Mouse (Mus musculus) macrophage (primary cell): ENCODE data around the gene Rnf38. TPM values are rescaled to one million over a fixed set of nuclear protein-coding genes. Genes with fewer than 3 reads are reported as not detected.

ENCODE experiments used
- H3K27ac ChIP-seq: fragments of 350-480 bp; formaldehyde crosslinking; 2 replicates; pipeline ENCODE4 v1.9.0; 2021
- H3K36me3 ChIP-seq: fragments of 350-480 bp; formaldehyde crosslinking; 2 replicates; pipeline ENCODE4 v1.9.0; 2021; ENCODE audit errors: inconsistent target
- H3K4me3 ChIP-seq: fragments of 350-480 bp; formaldehyde crosslinking; 2 replicates; pipeline ENCODE4 v1.9.0; 2021; ENCODE audit errors: inconsistent target
- H3K79me2 ChIP-seq: fragments of 350-480 bp; formaldehyde crosslinking; 2 replicates; pipeline ENCODE4 v1.9.0; 2021; ENCODE audit errors: inconsistent target
- WGBS: methylation state at CpG from one replicate; pipeline ENCODE4 v1.1.7; 2026; ENCODE audit warnings: inconsistent platforms; ENCODE audit not compliant: missing documents; 5-methylcytosine and 5-hydroxymethylcytosine counted together
- polyA plus RNA-seq: library from polyadenylated mRNA; stranded (reverse); fragments of 250-400 nt; gene quantifications from 3 replicates; pipeline ENCODE4 v1.2.4, GENCODE M21; 2018; ENCODE audit warnings: inconsistent platforms
- total RNA-seq, 78 experiments: library from RNA; depleted of rRNA; stranded (reverse); fragments of 250-400 nt; gene quantifications; 1 replicate in 9 of 78; 2 replicates in 24 of 78; 3 replicates in 43 of 78; 4 replicates in 2 of 78; pipeline ENCODE4 v1.2.4; 2018; ENCODE audit warnings: inconsistent platforms in 56 of 78

Rnf38 gene
- total RNA-seq (2018; cell fraction: chromatin; rRNA removed) = 100 to 1,000 TPM in 16 of 26 experiments, 10 to 100 TPM in 10; 75.8 to 216 (median 104) TPM
- total RNA-seq (2018; cell fraction: cytosol; rRNA removed) = 10 to 100 TPM; 23.5 to 45.1 (median 30.4) TPM
- 100 to 1,000 TPM in 9 of 26 experiments, 10 to 100 TPM in 17; 53.9 to 205 (median 83.4) TPM for total RNA-seq (2018; cell fraction: nucleus; rRNA removed)
- polyA plus RNA-seq = 22.7 to 31.7 TPM (median 25.8 TPM) in 3 replicates

DNA sequence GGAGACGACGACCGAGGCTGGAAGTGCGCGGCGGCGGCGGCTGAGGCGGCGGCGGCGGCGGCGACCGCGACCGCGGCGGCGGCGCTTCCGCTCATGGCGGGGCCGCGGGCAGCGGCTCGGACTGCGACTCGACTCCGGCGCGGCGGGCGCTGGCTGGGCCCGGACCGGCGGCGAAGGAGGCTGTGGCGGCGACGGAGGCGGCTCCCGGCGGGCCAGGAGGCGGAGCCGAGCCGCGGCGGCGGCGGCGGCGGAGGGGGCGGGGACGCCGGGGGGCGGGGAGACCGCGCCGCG lies at the start of gene Rnf38:
Gene Rnf38 (minus strand): TSS at position 77 of the 291 bp plus-strand sequence.
- 0% methylated on average over 56 of the region's 61 CpGs for WGBS

DNA sequence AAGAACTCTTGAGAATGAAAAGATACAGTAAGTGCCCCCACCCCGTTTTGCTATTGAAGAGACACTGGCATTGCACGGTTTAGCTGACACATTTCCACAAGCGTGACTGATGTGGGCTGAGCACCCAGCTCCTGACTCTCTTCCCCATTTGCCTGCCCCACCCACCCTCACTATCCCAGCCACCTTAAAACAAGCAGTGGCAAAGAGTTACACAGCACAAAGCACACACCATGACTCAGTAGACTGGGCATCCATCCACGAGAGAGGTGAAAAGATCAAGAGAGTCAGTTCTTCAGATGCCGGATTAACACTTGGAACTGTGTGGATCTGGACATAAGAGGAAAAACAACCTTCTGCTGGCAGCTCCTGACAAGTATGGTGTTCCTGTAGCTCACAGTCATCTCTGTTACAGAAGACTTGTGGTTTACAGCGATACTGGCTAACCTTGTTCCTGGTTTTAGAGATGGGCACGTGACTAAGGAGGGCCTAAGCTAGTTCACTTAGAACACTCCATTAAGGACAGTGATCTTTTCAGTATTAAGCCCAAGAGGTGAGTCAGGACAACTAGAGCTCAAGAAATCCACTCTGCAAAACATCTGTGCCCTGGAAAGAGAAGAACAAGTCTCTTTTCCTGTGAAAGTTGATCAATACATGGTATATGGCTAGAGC lies 48.1 kb upstream of the Rnf38 start:
- H3K27ac ChIP-seq = 0 out of 2 replicates have a peak overlapping the region, but pooled peaks have one; percentile 13
- WGBS = 45% methylated on average over 7 of the region's 7 CpGs
- H3K79me2 ChIP-seq = no peaks in the 10 kb centered on the region
- H3K4me3 ChIP-seq = no peak overlapping the region
- H3K36me3 ChIP-seq = no peaks in the 10 kb centered on the region

More for the DNA sequence above, at the start of gene Rnf38:
- H3K4me3 ChIP-seq = peak within 1 kb of the TSS; percentile 55
- H3K36me3 ChIP-seq = no peaks in the 10 kb centered on the region
- peaks cover 43% of the 10 kb centered on the region for H3K79me2 ChIP-seq
- peak within 1 kb of the TSS; percentile 89 for H3K27ac ChIP-seq

DNA sequence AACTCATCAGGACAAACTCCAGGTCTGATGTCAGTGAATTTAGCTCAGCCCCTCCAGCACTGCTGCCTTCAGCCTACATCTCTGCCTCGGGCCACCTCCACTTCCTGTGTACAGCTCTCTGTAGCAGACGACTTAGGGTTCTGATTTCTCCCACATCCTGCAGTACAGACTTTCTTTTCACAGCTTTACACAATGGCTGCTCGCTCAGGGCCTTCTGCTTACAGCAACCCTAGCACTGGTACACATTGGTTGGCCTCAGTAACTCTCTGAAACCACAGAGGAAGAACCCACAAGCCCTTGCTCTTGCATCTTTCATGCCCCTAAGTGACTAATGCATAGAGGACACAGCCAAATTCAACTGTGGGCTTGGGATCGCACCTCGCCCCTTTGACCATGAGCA lies 37.5 kb upstream of the Rnf38 start:
- H3K27ac ChIP-seq = no peak overlapping the region
- WGBS = 43% methylated on average over 5 of the region's 5 CpGs
- no peaks in the 10 kb centered on the region for H3K79me2 ChIP-seq
- no peaks in the 10 kb centered on the region for H3K36me3 ChIP-seq
- no peak overlapping the region for H3K4me3 ChIP-seq

DNA sequence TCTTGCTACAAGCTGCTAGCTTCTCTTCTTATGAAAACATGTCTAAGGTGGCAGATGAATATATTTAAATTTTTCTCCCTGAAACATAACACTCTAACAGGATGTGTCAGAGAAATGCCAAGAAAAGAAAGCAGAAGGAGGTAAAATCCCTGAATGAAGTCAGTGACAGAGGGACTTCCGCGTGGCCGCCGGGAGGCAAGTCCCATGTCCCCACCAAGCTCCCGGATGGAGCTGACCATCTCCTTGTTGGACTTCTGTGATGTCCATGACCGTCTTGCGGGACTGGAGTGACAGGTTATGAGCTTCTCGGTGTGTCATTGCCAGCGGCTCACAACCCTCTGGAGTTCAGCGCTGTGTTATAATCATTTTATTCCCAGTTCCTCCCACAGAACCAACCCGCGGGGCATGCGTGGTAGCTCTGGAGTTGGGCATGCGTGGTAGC lies 35.8 kb upstream of the Rnf38 start:
- no peaks in the 10 kb centered on the region for H3K79me2 ChIP-seq
- WGBS = 89% methylated on average over 14 of the region's 14 CpGs
- no peaks in the 10 kb centered on the region for H3K36me3 ChIP-seq
- H3K4me3 ChIP-seq = no peak overlapping the region
- no peak overlapping the region for H3K27ac ChIP-seq

DNA sequence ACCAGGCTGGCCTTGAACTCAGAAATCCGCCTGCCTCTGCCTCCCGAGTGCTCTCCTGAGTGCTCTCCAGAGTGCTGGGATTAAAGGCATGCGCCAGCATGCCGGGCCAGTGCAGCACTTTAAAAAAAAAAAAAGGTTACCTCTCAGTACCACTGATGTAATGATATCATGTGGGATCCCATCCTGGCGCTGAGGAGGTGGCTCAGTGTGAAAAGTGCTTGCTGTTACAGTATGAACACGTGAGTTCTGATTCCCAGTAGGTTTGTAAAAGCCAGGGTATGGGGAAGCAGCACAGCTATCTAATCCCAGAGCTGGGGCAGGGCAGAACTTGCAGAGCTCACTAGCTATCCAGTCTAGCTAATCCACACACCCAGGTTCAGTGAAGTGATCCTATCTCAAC lies 33.8 kb upstream of the Rnf38 start:
- WGBS = 92% methylated on average over 6 of the region's 6 CpGs
- no peaks in the 10 kb centered on the region for H3K79me2 ChIP-seq
- H3K4me3 ChIP-seq = no peak overlapping the region
- H3K36me3 ChIP-seq = no peaks in the 10 kb centered on the region
- H3K27ac ChIP-seq = no peak overlapping the region

DNA sequence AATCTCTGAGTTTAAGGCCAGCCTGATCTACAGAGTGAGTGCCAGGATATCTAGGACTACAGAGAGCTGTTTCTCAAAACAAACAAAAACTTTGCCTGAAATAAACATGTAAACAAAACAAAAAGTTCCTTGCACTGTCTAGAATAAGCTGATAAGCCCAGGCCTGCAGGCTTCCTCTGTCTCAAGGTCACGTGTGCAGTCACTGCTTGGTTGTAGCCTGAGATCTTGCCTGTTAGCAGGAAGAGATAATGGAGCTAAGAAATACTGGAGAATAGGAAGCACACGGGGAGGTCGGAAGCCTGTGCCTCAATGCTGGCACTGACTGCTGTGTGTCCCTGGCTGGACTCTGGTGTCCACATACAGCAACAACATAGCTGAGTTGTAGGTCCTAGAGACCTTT lies 31.9 kb upstream of the Rnf38 start:
- Histone ChIP-seq H3K36me3 (no peaks in the 10 kb centered on the region), H3K4me3 (no peak overlapping the region), H3K27ac (no peak overlapping the region), H3K79me2 (no peaks in the 10 kb centered on the region)
- WGBS = 75% methylated on average over 3 of the region's 3 CpGs

DNA sequence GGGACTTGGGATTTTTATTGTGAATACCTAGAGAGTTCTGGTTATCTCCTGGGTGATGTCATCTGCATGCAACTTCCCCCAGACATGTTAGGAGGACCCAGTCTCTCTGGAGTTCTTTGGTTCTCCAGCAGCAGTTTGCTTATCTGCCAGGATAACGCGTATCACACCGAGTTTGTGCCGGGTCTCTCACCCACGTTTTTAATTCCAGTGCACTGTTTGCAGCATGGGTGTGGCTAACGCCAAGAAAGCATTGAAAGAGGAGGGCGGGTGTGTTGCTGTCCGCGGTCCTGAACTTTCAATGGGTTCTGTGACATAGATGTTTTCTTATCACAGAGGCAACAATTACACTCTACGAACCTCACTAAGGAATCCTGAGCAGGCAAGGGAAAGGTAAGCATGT lies 26.7 kb upstream of the Rnf38 start:
- Histone ChIP-seq H3K36me3 (no peaks in the 10 kb centered on the region), H3K4me3 (no peak overlapping the region), H3K27ac (no peak overlapping the region), H3K79me2 (no peaks in the 10 kb centered on the region)
- 3% methylated on average over 10 of the region's 10 CpGs for WGBS

DNA sequence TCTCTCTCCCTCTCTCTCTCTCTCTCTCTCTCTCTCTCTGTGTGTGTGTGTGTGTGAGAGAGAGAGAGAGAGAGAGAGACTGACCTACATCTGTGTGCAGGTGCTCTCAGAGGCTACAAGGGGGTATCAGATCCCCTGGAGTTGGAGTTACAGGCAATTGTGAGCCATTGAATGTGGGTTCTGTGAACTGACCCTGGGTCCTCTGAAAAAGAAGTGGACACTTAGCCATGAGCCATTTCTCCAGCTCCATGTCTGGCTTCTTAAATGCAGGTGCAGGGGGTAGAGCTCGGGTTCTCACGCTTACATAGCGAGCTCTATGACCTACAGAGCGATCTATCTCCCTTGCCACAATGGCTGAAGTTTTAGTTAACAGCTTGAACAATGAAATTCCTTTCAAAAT lies 25.5 kb upstream of the Rnf38 start:
- Histone ChIP-seq H3K79me2 (no peaks in the 10 kb centered on the region), H3K36me3 (no peaks in the 10 kb centered on the region), H3K4me3 (no peak overlapping the region), H3K27ac (no peak overlapping the region)
- WGBS = 89% methylated on average over 4 of the region's 4 CpGs

DNA sequence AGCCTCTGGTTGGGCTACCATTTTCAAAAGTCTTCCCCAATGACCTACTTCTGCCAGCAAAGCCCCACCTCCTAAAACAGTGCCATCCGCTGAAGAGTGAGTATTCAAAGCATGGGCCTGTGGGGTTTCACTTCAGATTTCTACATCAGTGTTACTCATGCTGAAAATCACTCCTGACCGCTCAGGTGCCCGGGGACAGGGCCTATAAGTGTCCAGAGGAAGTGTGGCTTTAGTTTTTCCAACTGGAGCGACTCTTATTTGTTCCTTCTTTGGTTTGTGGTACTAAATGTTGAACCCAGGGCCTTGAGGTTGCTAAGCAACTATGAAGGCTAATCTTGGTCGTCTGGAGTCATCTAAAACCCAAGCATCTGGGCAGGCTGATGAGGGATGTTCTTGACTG lies 21.0 kb upstream of the Rnf38 start:
- no peak overlapping the region for H3K4me3 ChIP-seq
- no peaks in the 10 kb centered on the region for H3K36me3 ChIP-seq
- 88% methylated on average over 5 of the region's 5 CpGs for WGBS
- H3K79me2 ChIP-seq = no peaks in the 10 kb centered on the region
- no peak overlapping the region for H3K27ac ChIP-seq

DNA sequence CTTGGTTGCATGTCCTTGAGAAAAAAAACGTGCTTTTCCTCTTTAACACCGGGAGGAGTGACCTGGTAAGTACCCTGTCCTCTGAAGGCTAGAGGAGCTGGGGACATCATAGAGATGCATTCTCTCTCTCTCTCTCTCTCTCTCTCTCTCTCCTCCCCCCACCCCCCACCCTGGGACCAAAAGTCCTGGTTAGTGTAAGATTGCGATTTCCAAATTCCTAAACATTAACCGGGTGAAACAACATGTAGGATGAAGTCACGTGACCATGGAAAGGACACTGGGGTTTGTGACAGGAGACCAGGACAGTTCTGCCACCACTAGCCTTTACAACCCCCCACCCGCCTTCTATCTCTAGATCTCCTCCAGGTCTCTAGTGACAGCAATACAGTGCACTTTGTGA lies 19.6 kb upstream of the Rnf38 start:
- no peak overlapping the region for H3K4me3 ChIP-seq
- no peaks in the 10 kb centered on the region for H3K79me2 ChIP-seq
- H3K27ac ChIP-seq = no peak overlapping the region
- WGBS = 24% methylated on average over 6 of the region's 6 CpGs
- H3K36me3 ChIP-seq = no peaks in the 10 kb centered on the region

DNA sequence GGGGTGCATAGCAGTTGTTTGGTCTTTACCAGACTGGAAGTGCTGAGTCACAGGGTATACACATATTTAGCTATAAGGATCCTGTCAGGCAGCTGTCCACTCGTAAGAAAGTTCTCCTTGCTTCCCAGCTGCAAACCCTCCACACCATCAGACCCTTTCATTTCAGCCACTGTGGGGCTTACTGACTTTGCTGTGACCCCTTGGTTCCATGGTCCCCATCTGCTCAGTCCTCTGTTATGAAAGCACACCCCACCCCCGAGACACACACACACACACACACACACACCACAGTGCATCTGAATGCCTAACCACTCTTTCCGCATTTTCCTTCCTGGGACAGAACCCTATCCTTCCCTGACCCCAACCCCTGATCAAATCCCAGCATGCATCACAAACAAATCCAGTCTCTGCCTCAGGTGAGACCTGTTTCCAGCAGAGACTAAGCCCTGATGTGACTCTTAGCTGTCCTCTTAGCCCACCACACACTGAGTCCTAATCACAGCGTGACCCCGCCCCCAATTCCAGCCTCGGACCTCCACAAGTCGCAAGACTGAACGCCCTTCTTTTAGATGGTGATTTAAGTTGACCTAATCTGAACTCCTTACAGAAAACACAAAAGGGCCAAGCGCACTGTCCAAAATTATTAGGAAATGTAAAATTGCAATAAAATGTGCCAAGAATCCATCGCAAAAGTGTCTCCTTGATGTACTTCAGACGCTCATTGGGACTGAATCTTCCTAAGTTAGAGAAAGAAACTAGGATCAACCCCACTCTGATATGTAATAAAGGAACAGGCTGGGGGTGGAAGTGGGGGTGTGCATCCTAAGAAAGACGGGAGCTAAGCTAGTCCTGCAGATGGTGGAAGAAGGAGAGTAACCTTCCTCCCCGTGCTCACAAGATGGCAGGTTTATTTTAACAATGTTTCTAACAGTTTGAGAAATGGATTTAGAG lies 18.7 kb upstream of the Rnf38 start:
- H3K4me3 ChIP-seq = no peak overlapping the region
- H3K79me2 ChIP-seq = no peaks in the 10 kb centered on the region
- WGBS = 16% methylated on average over 13 of the region's 13 CpGs
- H3K36me3 ChIP-seq = no peaks in the 10 kb centered on the region
- H3K27ac ChIP-seq = no peak overlapping the region

DNA sequence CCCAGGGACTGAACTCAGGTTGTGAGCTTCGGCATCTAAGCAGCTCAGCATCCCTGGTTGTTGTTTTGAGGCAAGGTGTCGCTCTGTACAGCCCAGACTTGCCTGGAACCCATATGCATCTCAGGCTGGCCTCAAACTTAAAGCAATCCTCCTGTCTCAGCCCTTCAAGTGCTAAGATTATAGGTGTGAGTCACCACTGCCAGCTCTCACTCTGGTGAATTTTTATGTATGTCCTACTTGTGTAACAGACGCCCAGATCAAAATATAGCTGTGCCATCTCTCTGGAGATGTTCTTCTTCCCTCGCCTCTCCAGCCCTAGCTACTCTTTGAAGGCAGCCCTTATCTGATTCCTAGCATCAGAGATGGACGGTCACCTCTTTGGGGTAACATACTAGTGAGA lies 17.9 kb upstream of the Rnf38 start:
- no peak overlapping the region for H3K4me3 ChIP-seq
- H3K27ac ChIP-seq = no peak overlapping the region
- H3K79me2 ChIP-seq = no peaks in the 10 kb centered on the region
- H3K36me3 ChIP-seq = no peaks in the 10 kb centered on the region
- WGBS = 76% methylated on average over 5 of the region's 5 CpGs

DNA sequence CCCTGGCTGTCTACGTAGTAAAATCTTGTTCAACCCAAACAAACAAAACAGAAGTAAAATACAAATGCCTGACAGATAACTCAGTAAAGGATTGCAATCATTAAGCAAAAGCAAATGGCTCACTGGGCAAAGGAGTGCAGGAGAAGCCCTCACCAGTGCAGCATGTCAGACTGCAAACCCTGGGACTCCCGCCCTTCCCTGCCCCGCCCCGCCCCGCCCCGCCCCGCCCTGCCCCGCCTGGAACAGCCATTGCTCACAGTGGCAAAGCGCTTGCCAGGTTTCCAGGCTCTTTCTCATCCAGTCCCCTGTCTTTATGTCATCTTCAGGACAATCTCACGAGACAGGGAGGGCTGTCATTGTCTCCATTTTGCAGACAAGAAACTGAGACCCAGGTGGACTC lies 16.1 kb upstream of the Rnf38 start:
- WGBS = 9% methylated on average over 9 of the region's 10 CpGs
- no peak overlapping the region for H3K27ac ChIP-seq

DNA sequence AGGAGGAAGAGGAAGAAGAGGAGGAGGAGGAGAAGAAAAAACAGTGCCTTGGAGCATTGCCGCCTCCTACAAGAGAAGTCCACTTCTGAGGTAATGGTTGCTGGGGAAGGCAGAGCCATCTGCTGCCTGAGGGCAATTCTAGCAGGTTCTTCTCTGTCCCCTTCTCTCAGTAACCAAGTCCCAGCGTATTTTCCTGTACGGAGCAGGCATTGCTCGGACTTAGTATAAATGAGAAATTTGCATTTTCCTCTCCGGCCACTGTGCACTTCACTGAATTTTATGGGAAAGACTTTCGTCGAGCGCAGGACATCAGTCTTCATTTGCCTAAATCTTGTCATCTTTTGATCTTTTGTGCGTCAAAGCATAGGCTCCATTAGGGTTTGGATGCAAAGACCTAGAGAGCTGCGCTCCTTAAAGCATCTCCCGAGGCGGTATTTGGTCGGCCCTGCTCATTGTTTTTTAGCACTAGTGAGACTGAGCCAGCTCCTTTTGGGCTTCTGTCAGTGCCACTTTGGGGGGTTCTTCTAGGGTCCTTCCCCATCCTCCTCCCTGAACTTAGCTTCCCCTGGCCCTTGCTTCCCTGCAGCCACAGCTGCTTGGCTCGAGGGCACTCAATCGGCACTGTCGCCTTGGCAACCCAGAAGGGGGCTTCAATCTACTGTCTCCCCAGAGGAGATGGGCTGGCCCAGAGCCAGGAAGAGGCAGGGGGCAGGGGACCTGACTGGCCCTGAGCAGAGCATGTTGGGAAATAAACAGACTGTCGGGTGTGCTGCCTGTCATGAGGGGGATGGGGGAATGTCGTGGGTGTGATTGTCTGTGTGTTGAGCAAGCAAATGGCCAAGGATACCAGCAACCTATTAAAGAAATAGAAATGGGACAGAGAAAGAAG lies 13.7 kb upstream of the Rnf38 start:
- Histone ChIP-seq H3K79me2 (no peaks in the 10 kb centered on the region), H3K4me3 (no peak overlapping the region), H3K27ac (no peak overlapping the region), H3K36me3 (no peaks in the 10 kb centered on the region)
- 29% methylated on average over 18 of the region's 18 CpGs for WGBS

More for the DNA sequence above, 16.1 kb upstream of the Rnf38 start:
- no peaks in the 10 kb centered on the region for H3K79me2 ChIP-seq
- no peak overlapping the region for H3K4me3 ChIP-seq
- no peaks in the 10 kb centered on the region for H3K36me3 ChIP-seq
